Mouse (Mus musculus) spleen, adult 2 months (tissue): ENCODE results near the gene Rtl10. TPM values are rescaled to one million over a fixed set of nuclear protein-coding genes. Genes with fewer than 3 reads are reported as not detected.
"Not testable (repeated sequence)": the region's sequence is repeated elsewhere in the genome, so short reads cannot be mapped to it uniquely, and the experiment has no call there.

Source experiments
- DNase-seq, 2 experiments: peaks; one replicate each; pipeline versions ENCODE4 v3.0.0 to v3.0.0-alpha.2; 2012 to 2021; ENCODE audit warnings: low spot score in 2 of 2, low read depth in 1 of 2
- H3K27ac ChIP-seq: fragments of 200-500 bp; 2 replicates; pipeline ENCODE4 v1.5.1; 2012; ENCODE audit warnings: low read length, inconsistent platforms; ENCODE audit not compliant: insufficient read depth
- H3K27me3 ChIP-seq: fragments of 200-500 bp; 2 replicates; pipeline ENCODE4 v1.6.1; 2012; ENCODE audit warnings: mild to moderate bottlenecking, moderate library complexity, low read length, inconsistent platforms; ENCODE audit not compliant: control insufficient read depth, insufficient read depth
- H3K36me3 ChIP-seq: fragments of 200-500 bp; 2 replicates; pipeline ENCODE4 v1.6.1; 2012; ENCODE audit warnings: mild to moderate bottlenecking, low read length, inconsistent platforms; ENCODE audit not compliant: control insufficient read depth, insufficient read depth
- H3K4me1 ChIP-seq: fragments of 200-500 bp; 2 replicates; pipeline ENCODE4 v1.6.1; 2011; ENCODE audit warnings: inconsistent platforms; ENCODE audit not compliant: control insufficient read depth, insufficient read depth, insufficient read length
- H3K4me3 ChIP-seq: fragments of 200-500 bp; 2 replicates; pipeline ENCODE4 v1.5.1; 2011; ENCODE audit warnings: mild to moderate bottlenecking, inconsistent platforms; ENCODE audit not compliant: insufficient read depth, insufficient read length; ENCODE audit errors: extremely low read depth
- CTCF ChIP-seq: fragments of 200-500 bp; IDR thresholded peaks from 2 replicates; pipeline ENCODE4 v1.5.1; 2011; ENCODE audit warnings: mild to moderate bottlenecking, inconsistent platforms; ENCODE audit not compliant: insufficient read depth, insufficient read length, insufficient replicate concordance; ENCODE audit errors: extremely low read depth
- POLR2A ChIP-seq: fragments of 200-500 bp; IDR thresholded peaks from 2 replicates; pipeline ENCODE4 v1.6.1; 2011; ENCODE audit warnings: low read depth, low read length, inconsistent platforms
- WGBS: fragments of 180-500 bp; shearing (Covaris S2); methylation state at CpG from one replicate; pipeline ENCODE4 v1.1.7; 2018; 5-methylcytosine and 5-hydroxymethylcytosine counted together
- polyA plus RNA-seq: library from polyadenylated mRNA; depleted of rRNA; stranded (reverse); fragments of >200 nt; gene quantifications from 2 replicates; pipeline ENCODE4 v1.2.3, GENCODE M21; 2012

Rtl10 gene
- polyA plus RNA-seq, 1 experiment: 6.2 TPM

- Histone ChIP-seq H3K27me3 (no peaks in the 10 kb centered on the region), H3K36me3 (no peaks in the 10 kb centered on the region), H3K4me1 (no peaks in the 10 kb centered on the region), H3K27ac (no peak overlapping the region), H3K4me3 (no peak overlapping the region)
- DNase-seq: no peak
- WGBS: 66% methylated on average over 1 of the region's 1 CpGs
- TF ChIP-seq CTCF (no peak), POLR2A (no peak)
Observed at GRCm38 (mm10) chr16:18507200-18507549, 8.5 kb downstream of the Rtl10 start.

GRCm38 (mm10) chr16:18511741-18512140 is 13.0 kb downstream of the Rtl10 start:
- 92% methylated on average over 5 of the region's 5 CpGs for WGBS
- DNase-seq: no peak
- H3K27me3 ChIP-seq: no peaks in the 10 kb centered on the region
- no peak overlapping the region for H3K27ac ChIP-seq
- H3K4me3 ChIP-seq: no peak overlapping the region
- TF ChIP-seq CTCF: no peak
- TF ChIP-seq POLR2A: no peak
- H3K4me1 ChIP-seq: no peaks in the 10 kb centered on the region
- H3K36me3 ChIP-seq: no peaks in the 10 kb centered on the region

- H3K4me1 ChIP-seq: no peaks in the 10 kb centered on the region
- WGBS: 89% methylated on average over 6 of the region's 6 CpGs
Observed at GRCm38 (mm10) chr16:18513508-18513907, 14.8 kb downstream of the Rtl10 start.

GRCm38 (mm10) chr16:18518091-18518490 is 19.4 kb downstream of the Rtl10 start:
- no peaks in the 10 kb centered on the region for H3K4me1 ChIP-seq
- DNase-seq: no peak
- H3K27ac ChIP-seq: no peak overlapping the region
- TF ChIP-seq CTCF: no peak
- TF ChIP-seq POLR2A: no peak
- H3K36me3 ChIP-seq: no peaks in the 10 kb centered on the region
- no peaks in the 10 kb centered on the region for H3K27me3 ChIP-seq
- H3K4me3 ChIP-seq: no peak overlapping the region

More at GRCm38 (mm10) chr16:18513508-18513907, 14.8 kb downstream of the Rtl10 start:
- no peak overlapping the region for H3K27ac ChIP-seq
- no peak for DNase-seq
- no peak overlapping the region for H3K4me3 ChIP-seq
- TF ChIP-seq POLR2A (no peak), CTCF (no peak)
- H3K27me3 ChIP-seq: no peaks in the 10 kb centered on the region
- H3K36me3 ChIP-seq: no peaks in the 10 kb centered on the region

GRCm38 (mm10) chr16:18523563-18524245 is 25.0 kb downstream of the Rtl10 start:
- Histone ChIP-seq H3K27ac (no peak overlapping the region), H3K27me3 (no peaks in the 10 kb centered on the region), H3K36me3 (no peaks in the 10 kb centered on the region), H3K4me3 (no peak overlapping the region), H3K4me1 (no peaks in the 10 kb centered on the region)
- WGBS: 89% methylated on average over 8 of the region's 8 CpGs
- DNase-seq: no peak
- no peak for TF ChIP-seq CTCF
- no peak for TF ChIP-seq POLR2A

- Histone ChIP-seq H3K27ac (no peak overlapping the region), H3K27me3 (no peaks in the 10 kb centered on the region), H3K4me3 (no peak overlapping the region), H3K36me3 (no peaks in the 10 kb centered on the region), H3K4me1 (no peaks in the 10 kb centered on the region)
- no peak for DNase-seq
- no peak for TF ChIP-seq CTCF
- TF ChIP-seq POLR2A: no peak
- WGBS: 87% methylated on average over 5 of the region's 5 CpGs
Observed at GRCm38 (mm10) chr16:18528656-18529055, 30.0 kb downstream of the Rtl10 start.

GRCm38 (mm10) chr16:18533061-18533460 is 34.4 kb downstream of the Rtl10 start:
- H3K4me1 ChIP-seq, DNase-seq, H3K27me3 ChIP-seq, H3K27ac ChIP-seq, H3K36me3 ChIP-seq, H3K4me3 ChIP-seq: not testable (repeated sequence)
- 95% methylated on average over 7 of the region's 7 CpGs for WGBS
